Mouse (Mus musculus): ENCODE results near the gene Gm10719.
"Not testable (repeated sequence)": the region's sequence is repeated elsewhere in the genome, so short reads cannot be mapped to it uniquely, and the experiment has no call there.

DNA sequence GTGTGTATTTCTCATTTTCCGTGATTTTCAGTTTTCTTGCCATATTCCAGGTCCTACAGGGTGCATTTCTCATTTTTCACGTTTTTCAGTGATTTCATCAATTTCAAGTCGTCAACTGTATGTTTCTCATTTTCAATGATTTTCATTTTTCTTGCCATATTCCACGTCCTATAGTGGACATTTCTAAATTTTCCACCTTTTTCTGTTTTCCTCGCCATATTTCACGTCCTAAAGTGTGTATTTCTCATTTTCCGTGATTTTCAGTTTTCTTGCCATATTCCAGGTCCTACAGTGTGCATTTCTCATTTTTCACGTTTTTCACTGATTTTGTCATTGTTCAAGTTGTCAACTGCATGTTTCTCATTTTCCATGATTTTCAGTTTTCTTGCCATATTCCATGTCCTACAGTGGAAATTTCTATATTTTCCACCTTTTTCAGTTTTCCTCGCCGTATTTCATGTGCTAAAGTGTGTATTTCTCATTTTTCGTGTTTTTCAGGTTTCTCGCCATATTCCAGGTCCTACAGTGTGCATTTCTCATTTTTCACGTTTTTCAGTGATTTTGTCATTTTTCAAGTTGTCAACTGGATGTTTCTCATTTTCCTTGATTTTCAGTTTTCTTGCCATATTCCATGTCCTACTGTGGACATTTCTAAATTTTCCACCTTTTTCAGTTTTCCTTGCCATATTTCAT, 5.3 kb downstream of the Gm10719 start:
- TF ChIP-seq CTCF (IDR thresholded peaks at IDR 0.05; ENCODE audit: insufficient read depth, low read length); POLR2A (IDR thresholded peaks at IDR 0.05; ENCODE audit: borderline replicate concordance, extremely low read depth, low read depth, low read length): not testable (repeated sequence)

Measured in lung, adult 2 months (tissue).